Mouse (Mus musculus) forebrain, embryonic 12.5 days (tissue): ENCODE measurements at regions not wholly inside any gene's neighbourhood (a gene's known extent, or its start where the extent isn't known, plus 50 kb on each side); places are given as distances from the start of the nearest gene placed in this dataset.

Experiments
- ATAC-seq: fragments of 200-750 bp; cut with Nextera tagmentation; 2 replicates; pipeline ENCODE4 v1.8.0; 2017; ENCODE audit warnings: moderate TSS enrichment; ENCODE audit not compliant: low FRiP score
- H3K27ac ChIP-seq: fragments of 300-500 bp; sonication (generic); 2 replicates; pipeline ENCODE4 v1.5.1; 2016; ENCODE audit warnings: mild to moderate bottlenecking
- H3K27me3 ChIP-seq: fragments of 300-500 bp; sonication (generic); 2 replicates; pipeline ENCODE4 v1.6.1; 2016; ENCODE audit warnings: mild to moderate bottlenecking
- H3K36me3 ChIP-seq: fragments of 300-500 bp; sonication (generic); replicated peaks from 2 replicates; pipeline ENCODE4 v1.6.1; 2016; ENCODE audit warnings: mild to moderate bottlenecking
- H3K4me1 ChIP-seq: fragments of 300-500 bp; sonication (generic); 2 replicates; pipeline ENCODE4 v1.6.1; 2016
- H3K4me2 ChIP-seq: fragments of 300-500 bp; sonication (generic); 2 replicates; pipeline ENCODE4 v1.6.1; 2016; ENCODE audit warnings: mild to moderate bottlenecking, moderate library complexity
- H3K4me3 ChIP-seq: fragments of 300-500 bp; sonication (generic); replicated peaks from 2 replicates; pipeline ENCODE4 v1.5.1; 2016; ENCODE audit warnings: mild to moderate bottlenecking
- H3K9ac ChIP-seq: fragments of 300-500 bp; sonication (generic); 2 replicates; pipeline ENCODE4 v1.6.1; 2016; ENCODE audit warnings: mild to moderate bottlenecking
- H3K9me3 ChIP-seq: fragments of 300-500 bp; sonication (generic); 2 replicates; pipeline ENCODE4 v1.6.1; 2016
- WGBS: fragments of 180-500 bp; shearing (Covaris S2); methylation state at CpG from one replicate; pipeline ENCODE4 v1.1.7; 2016; 5-methylcytosine and 5-hydroxymethylcytosine counted together

GRCm38 (mm10) chr1:72936681-72937465, 62.2 kb upstream of the Igfbp5 start:
- no peaks in the 10 kb centered on the region for H3K27me3 ChIP-seq
- H3K9me3 ChIP-seq, result no peaks in the 10 kb centered on the region
- no peak for ATAC-seq
- H3K4me2 ChIP-seq, result no peak overlapping the region
- H3K9ac ChIP-seq, result no peak overlapping the region
- H3K36me3 ChIP-seq, result no peaks in the 10 kb centered on the region
- no peak overlapping the region for H3K4me3 ChIP-seq
- 86% methylated on average over 5 of the region's 5 CpGs for WGBS
- no peak overlapping the region for H3K27ac ChIP-seq
- H3K4me1 ChIP-seq, result no peaks in the 10 kb centered on the region

GRCm38 (mm10) chr1:72936231-72936630, 61.5 kb upstream of the Igfbp5 start:
- H3K27me3 ChIP-seq, result no peaks in the 10 kb centered on the region
- H3K4me1 ChIP-seq, result no peaks in the 10 kb centered on the region
- H3K36me3 ChIP-seq, result no peaks in the 10 kb centered on the region
- no peak overlapping the region for H3K4me2 ChIP-seq
- no peak overlapping the region for H3K9ac ChIP-seq
- no peak overlapping the region for H3K4me3 ChIP-seq
- H3K27ac ChIP-seq, result no peak overlapping the region
- no peaks in the 10 kb centered on the region for H3K9me3 ChIP-seq
- WGBS, result 76% methylated on average over 5 of the region's 5 CpGs
- ATAC-seq, result no peak

- no peak overlapping the region for H3K27ac ChIP-seq
- no peak overlapping the region for H3K4me2 ChIP-seq
- H3K27me3 ChIP-seq, result no peaks in the 10 kb centered on the region
- WGBS, result 79% methylated on average over 4 of the region's 4 CpGs
- no peak for ATAC-seq
- no peaks in the 10 kb centered on the region for H3K4me1 ChIP-seq
- no peak overlapping the region for H3K4me3 ChIP-seq
- H3K36me3 ChIP-seq, result no peaks in the 10 kb centered on the region
- H3K9ac ChIP-seq, result no peak overlapping the region
- H3K9me3 ChIP-seq, result no peaks in the 10 kb centered on the region
Measured at GRCm38 (mm10) chr1:72935084-72935483, 60.4 kb upstream of the Igfbp5 start.

GRCm38 (mm10) chr1:72929774-72930173, 55.1 kb upstream of the Igfbp5 start:
- no peak overlapping the region for H3K27ac ChIP-seq
- H3K9me3 ChIP-seq, result no peaks in the 10 kb centered on the region
- no peak overlapping the region for H3K4me3 ChIP-seq
- ATAC-seq, result no peak
- H3K36me3 ChIP-seq, result no peaks in the 10 kb centered on the region
- H3K4me2 ChIP-seq, result no peak overlapping the region
- no peak overlapping the region for H3K9ac ChIP-seq
- 92% methylated on average over 4 of the region's 4 CpGs for WGBS
- H3K27me3 ChIP-seq, result no peaks in the 10 kb centered on the region
- H3K4me1 ChIP-seq, result no peaks in the 10 kb centered on the region
